Mouse (Mus musculus) G1E (cell line): Measurements from ENCODE around the gene Ccdc77. TPM values are rescaled to one million over a fixed set of nuclear protein-coding genes. Genes with fewer than 3 reads are reported as not detected.

Source experiments
- ATAC-seq: 2 replicates; pipeline ENCODE4 v1.8.0; 2016; ENCODE audit warnings: mild to moderate bottlenecking; ENCODE audit not compliant: insufficient number of reproducible peaks, poor library complexity, low FRiP score, severe bottlenecking; ENCODE audit errors: extremely low read depth
- DNase-seq: peaks from one replicate; pipeline ENCODE4 v3.0.0; 2012; ENCODE audit warnings: low spot score
- H3K27me3 ChIP-seq: 2 replicates; pipeline ENCODE4 v1.6.1; 2012; ENCODE audit warnings: mild to moderate bottlenecking, low read length, inconsistent platforms; ENCODE audit not compliant: insufficient read depth
- H3K36me3 ChIP-seq: replicated peaks from 2 replicates; pipeline ENCODE3; 2012; ENCODE audit warnings: mild to moderate bottlenecking, inconsistent platforms
- H3K4me1 ChIP-seq: 2 replicates; pipeline ENCODE4 v1.6.1; 2012; ENCODE audit warnings: low read depth, low read length, inconsistent platforms, mixed read lengths; ENCODE audit not compliant: insufficient read depth
- H3K4me3 ChIP-seq: 2 replicates; pipeline ENCODE4 v1.5.1; 2012; ENCODE audit warnings: low read depth, mild to moderate bottlenecking, inconsistent platforms, low read length, moderate library complexity, mixed read lengths
- H3K9me3 ChIP-seq: replicated peaks from 2 replicates; pipeline ENCODE4 v1.6.1; 2012; ENCODE audit warnings: inconsistent platforms
- CTCF ChIP-seq: IDR thresholded peaks from 2 replicates; pipeline ENCODE4 v1.5.1; 2012; ENCODE audit warnings: low read depth, low read length, inconsistent platforms, mixed read lengths
- GATA1 ChIP-seq: IDR thresholded peaks from 2 replicates; pipeline ENCODE4 v1.6.1; 2012; ENCODE audit warnings: borderline replicate concordance, low read length, inconsistent platforms, mixed read lengths
- GATA2 ChIP-seq: IDR thresholded peaks from 2 replicates; pipeline ENCODE4 v1.6.1; 2012; ENCODE audit warnings: low read depth, low read length, inconsistent platforms, borderline replicate concordance
- POLR2AphosphoS5 ChIP-seq: IDR thresholded peaks from 2 replicates; pipeline ENCODE4 v1.6.1; 2012; ENCODE audit warnings: low read depth, low read length, inconsistent platforms; ENCODE audit not compliant: insufficient replicate concordance
- TAL1 ChIP-seq: conservative IDR thresholded peaks from 2 replicates; pipeline ENCODE4 v1.6.1; 2012; ENCODE audit warnings: low read depth, low read length, inconsistent platforms, mixed read lengths
- polyA plus RNA-seq: library from polyadenylated mRNA; stranded (reverse); fragments of >175 nt; gene quantifications from 2 replicates; pipeline ENCODE4 v1.2.3, GENCODE M21; 2012
- total RNA-seq, 2 experiments: library from RNA; stranded (forward) in 1 of 2; stranded (reverse) in 1 of 2; fragments of 200-1000 nt in 1 of 2; fragments of >200 nt in 1 of 2; fragmentation: Nextera tagmentation in 1 of 2; gene quantifications; 2 replicates each; pipeline ENCODE4 v1.2.3; 2014 to 2017

Ccdc77 gene
- total and polyA plus RNA-seq, 3 experiments: 3.4 to 33.6 (median 31.9) TPM

- ATAC-seq (no peak), DNase-seq (no peak)
- Histone ChIP-seq H3K9me3 (no peaks in the 10 kb centered on the region), H3K4me3 (no peak overlapping the region), H3K27me3 (peaks cover 3% of the 10 kb centered on the region; the same call in 1 of the 2 replicates), H3K4me1 (no peaks in the 10 kb centered on the region), H3K36me3 (peaks cover 3% of the 10 kb centered on the region)
- TF ChIP-seq POLR2AphosphoS5 (no peak), CTCF (no peak), GATA1 (no peak), TAL1 (no peak), GATA2 (no peak)
These were observed 45.8 kb downstream of the Ccdc77 start for GRCm38 (mm10) chr6:120318303-120318940.

- H3K27me3 ChIP-seq: peaks cover 4% of the 10 kb centered on the region; the same call in 1 of the 2 replicates
- H3K9me3 ChIP-seq: no peaks in the 10 kb centered on the region
- H3K4me1 ChIP-seq: no peaks in the 10 kb centered on the region
- no peak for TF ChIP-seq GATA1
- no peak for TF ChIP-seq POLR2AphosphoS5
- no peak for TF ChIP-seq TAL1
- no peak for TF ChIP-seq GATA2
- no peak for TF ChIP-seq CTCF
- ATAC-seq (no peak), DNase-seq (no peak)
- no peaks in the 10 kb centered on the region for H3K36me3 ChIP-seq
- no peak overlapping the region for H3K4me3 ChIP-seq
These were observed 51.7 kb downstream of the Ccdc77 start for GRCm38 (mm10) chr6:120312443-120312842.

- no peaks in the 10 kb centered on the region for H3K9me3 ChIP-seq
- DNase-seq (no peak), ATAC-seq (no peak)
- no peak overlapping the region for H3K4me3 ChIP-seq
- no peaks in the 10 kb centered on the region for H3K4me1 ChIP-seq
- peaks cover 8% of the 10 kb centered on the region; the same call in 1 of the 2 replicates for H3K27me3 ChIP-seq
- no peak for TF ChIP-seq CTCF
- no peak for TF ChIP-seq POLR2AphosphoS5
- TF ChIP-seq TAL1: no peak
- no peak for TF ChIP-seq GATA1
- no peak for TF ChIP-seq GATA2
- no peaks in the 10 kb centered on the region for H3K36me3 ChIP-seq
These were observed 54.4 kb downstream of the Ccdc77 start for GRCm38 (mm10) chr6:120309787-120310186.

GRCm38 (mm10) chr6:120309338-120309737, 54.8 kb downstream of the Ccdc77 start:
- DNase-seq (no peak), ATAC-seq (no peak)
- TF ChIP-seq POLR2AphosphoS5 (no peak), CTCF (no peak), TAL1 (no peak), GATA1 (no peak), GATA2 (no peak)
- no peaks in the 10 kb centered on the region for H3K9me3 ChIP-seq
- H3K36me3 ChIP-seq: no peaks in the 10 kb centered on the region
- H3K4me1 ChIP-seq: no peaks in the 10 kb centered on the region
- no peak overlapping the region for H3K4me3 ChIP-seq
- peaks cover 8% of the 10 kb centered on the region; the same call in 1 of the 2 replicates for H3K27me3 ChIP-seq

GRCm38 (mm10) chr6:120306859-120307594, 57.1 kb downstream of the Ccdc77 start:
- Histone ChIP-seq H3K4me1 (no peaks in the 10 kb centered on the region), H3K9me3 (no peaks in the 10 kb centered on the region)

GRCm38 (mm10) chr6:120302755-120303316, 61.3 kb downstream of the Ccdc77 start:
- DNase-seq: no peak
- no peak for ATAC-seq
- Histone ChIP-seq H3K4me3 (no peak overlapping the region), H3K36me3 (no peaks in the 10 kb centered on the region), H3K9me3 (no peaks in the 10 kb centered on the region), H3K4me1 (no peaks in the 10 kb centered on the region), H3K27me3 (peaks cover 15% of the 10 kb centered on the region; the same call in 1 of the 2 replicates)
- TF ChIP-seq TAL1 (no peak), CTCF (no peak), POLR2AphosphoS5 (no peak), GATA2 (no peak), GATA1 (no peak)

More at GRCm38 (mm10) chr6:120306859-120307594, 57.1 kb downstream of the Ccdc77 start:
- no peak for ATAC-seq
- Histone ChIP-seq H3K4me3 (no peak overlapping the region), H3K27me3 (peaks cover 14% of the 10 kb centered on the region; the same call in 1 of the 2 replicates), H3K36me3 (no peaks in the 10 kb centered on the region)
- no peak for TF ChIP-seq CTCF
- no peak for TF ChIP-seq GATA2
- TF ChIP-seq TAL1: no peak
- no peak for TF ChIP-seq GATA1
- TF ChIP-seq POLR2AphosphoS5: no peak
- DNase-seq: no peak
